Mouse (Mus musculus): Measurements from ENCODE around the gene Ddost.

DNA sequence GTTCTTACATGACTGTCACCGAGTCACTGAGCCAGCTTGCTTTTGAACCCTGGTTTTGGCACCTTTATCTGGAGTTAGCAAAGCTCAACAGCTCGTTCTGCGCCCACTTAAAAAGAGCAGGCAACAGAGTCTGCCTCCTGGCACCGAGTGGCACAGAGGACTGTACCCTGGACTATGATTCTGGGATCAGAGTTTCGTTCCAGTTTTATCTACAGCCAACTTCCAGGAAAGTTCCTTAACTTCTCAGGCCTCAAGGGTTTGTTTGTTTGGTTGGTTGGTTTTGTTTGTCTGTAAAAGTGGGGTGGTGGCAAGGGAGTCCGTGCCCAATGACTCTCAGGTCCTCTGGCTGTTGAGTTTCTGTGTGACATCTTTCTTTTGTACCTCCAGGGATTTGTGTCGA, 44.2 kb downstream of the Ddost start:
- TF ChIP-seq CTCF (IDR thresholded peaks at IDR 0.05; ENCODE audit: extremely low read depth, insufficient read length, insufficient replicate concordance, low read depth, low read length) (no peak), POLR2A (IDR thresholded peaks at IDR 0.05; ENCODE audit: low read depth, low read length) (no peak)

Data from small intestine, adult 2 months (tissue).